Mouse (Mus musculus) Patski (cell line): Measurements from ENCODE around the gene Gm5799. TPM values are rescaled to one million over a fixed set of nuclear protein-coding genes. Genes with fewer than 3 reads are reported as not detected.
"Not testable (repeated sequence)": the region's sequence is repeated elsewhere in the genome, so short reads cannot be mapped to it uniquely, and the experiment has no call there.

Experiments
- ATAC-seq: fragments of 100-300 bp; one replicate; pipeline ENCODE4 v1.8.0; 2021
- CTCF ChIA-PET: fragments of 350-600 bp; sonication (Branson Sonifier 250); formaldehyde crosslinking; loops from one replicate; lab custom pipeline; 2022; ENCODE audit warnings: inconsistent platforms; lab: Charles Lee
- POLR2A ChIA-PET: fragments of 350-600 bp; sonication (Branson Sonifier 250); formaldehyde crosslinking; loops from one replicate; lab custom pipeline; 2022; ENCODE audit warnings: antibody characterized with exemption, inconsistent platforms; lab: Charles Lee
- DNase-seq: peaks from one replicate; pipeline ENCODE4 v3.0.0-alpha.2; 2011; ENCODE audit warnings: low read depth, low spot score
- H3K27me3 ChIP-seq: fragments of 371-371 bp; one replicate; pipeline ENCODE4 v1.5.1; 2021
- in situ Hi-C: fragments of 300-500 bp; cut with MboI; formaldehyde crosslinking; loops from 3 replicates; pipeline ENCODE4 v1.11.1; 2018; ENCODE audit warnings: low pct_unique_long_range_greater_than_20kb, mixed read lengths
- polyA plus RNA-seq: library from polyadenylated mRNA; unstranded; gene quantifications from one replicate; pipeline ENCODE4 v1.2.3, GENCODE M21; 2021

Gm5799 gene
- 0.85 TPM for polyA plus RNA-seq

DNA sequence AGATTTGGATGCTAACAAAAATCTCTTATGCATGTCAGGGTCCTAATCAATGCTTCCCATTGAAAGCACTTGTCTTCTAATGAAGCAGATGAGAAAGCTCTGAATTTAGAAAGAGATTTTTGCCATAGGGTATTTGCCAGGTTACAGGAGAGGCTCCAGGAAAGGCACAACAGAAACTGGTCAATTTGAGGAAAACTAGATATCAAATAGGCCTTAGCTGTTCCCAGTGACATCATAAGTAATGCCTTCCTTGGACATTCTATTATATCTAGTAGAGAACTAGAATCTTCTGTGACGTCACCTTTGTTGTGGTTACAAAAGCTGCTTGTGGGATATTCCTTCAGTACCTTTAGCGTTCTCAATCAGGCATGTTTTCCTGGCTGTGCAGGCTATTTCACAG lies at the start of gene Gm5799:
Gm5799 (plus strand) TSS at position 301 of the 400 bp plus-strand sequence.
- H3K27me3 ChIP-seq, POLR2A ChIA-PET, in situ Hi-C loops, ATAC-seq, DNase-seq, CTCF ChIA-PET: not testable (repeated sequence)

DNA sequence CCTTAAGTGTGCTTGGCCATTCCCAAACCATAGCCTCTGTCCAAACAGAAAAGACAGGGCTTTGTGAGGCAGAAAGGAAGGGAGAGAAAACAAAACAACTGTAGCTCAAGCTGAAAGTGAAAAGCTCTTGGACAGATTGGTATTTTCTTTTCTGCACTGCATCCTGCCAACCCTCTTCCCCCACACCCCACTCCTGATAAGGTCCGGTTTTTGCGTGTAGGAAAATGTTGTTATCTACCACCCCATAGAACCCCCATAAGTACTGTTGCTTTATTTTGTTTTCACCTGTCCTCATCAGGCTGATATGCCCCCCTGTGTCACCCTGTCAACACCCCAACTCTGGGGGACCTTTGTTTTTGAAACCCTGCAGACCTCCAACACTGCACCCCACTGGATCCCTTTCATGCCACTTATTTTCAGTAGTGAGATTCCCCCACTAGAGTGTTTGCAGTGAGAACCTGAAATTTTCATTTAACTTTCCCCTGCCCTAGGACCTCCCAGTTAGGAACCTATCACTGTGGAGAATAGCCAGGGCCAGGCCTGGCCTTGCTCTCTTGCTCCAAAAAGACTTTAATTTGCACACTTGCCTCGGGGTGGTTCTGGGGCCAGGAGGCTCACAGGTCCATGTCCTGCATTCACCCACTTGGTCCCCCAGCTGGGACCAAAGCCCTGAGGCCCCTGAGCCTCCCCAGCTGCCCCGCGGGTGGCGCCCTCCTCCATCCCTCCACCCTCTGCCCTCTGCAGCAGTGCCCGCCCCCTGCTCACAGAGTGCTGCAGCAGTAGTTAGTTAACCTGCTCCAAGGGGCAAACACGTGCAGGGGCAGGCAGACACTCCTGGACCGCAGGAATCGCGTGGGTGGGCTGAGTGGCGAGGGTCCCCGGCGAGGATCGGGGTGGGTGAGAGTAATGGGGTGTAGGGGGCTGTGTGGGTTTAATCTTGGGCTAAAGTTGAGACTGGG lies 12.0 kb upstream of the Gm5799 start:
- ATAC-seq, DNase-seq, CTCF ChIA-PET, POLR2A ChIA-PET, in situ Hi-C loops, H3K27me3 ChIP-seq: not testable (repeated sequence)

DNA sequence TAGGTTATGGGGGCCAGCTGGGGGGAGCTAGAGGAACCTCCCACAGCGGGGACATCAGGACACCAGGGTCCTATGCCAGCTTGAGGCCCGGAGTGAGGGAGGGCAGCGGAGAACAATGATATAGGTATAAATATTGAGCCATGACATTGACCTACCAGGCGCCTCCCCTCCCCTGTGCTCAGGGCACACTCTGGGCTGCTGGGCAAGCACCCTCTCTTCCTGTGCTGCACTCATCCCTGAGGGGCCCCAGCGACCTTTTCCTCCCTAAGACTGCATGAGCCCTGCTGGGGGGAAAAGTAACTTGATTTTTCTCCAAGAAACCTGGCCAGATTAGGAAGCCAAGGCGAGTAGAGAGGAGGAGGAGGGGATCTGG lies 11.4 kb upstream of the Gm5799 start:
- DNase-seq, H3K27me3 ChIP-seq, ATAC-seq, in situ Hi-C loops, CTCF ChIA-PET, POLR2A ChIA-PET: not testable (repeated sequence)

DNA sequence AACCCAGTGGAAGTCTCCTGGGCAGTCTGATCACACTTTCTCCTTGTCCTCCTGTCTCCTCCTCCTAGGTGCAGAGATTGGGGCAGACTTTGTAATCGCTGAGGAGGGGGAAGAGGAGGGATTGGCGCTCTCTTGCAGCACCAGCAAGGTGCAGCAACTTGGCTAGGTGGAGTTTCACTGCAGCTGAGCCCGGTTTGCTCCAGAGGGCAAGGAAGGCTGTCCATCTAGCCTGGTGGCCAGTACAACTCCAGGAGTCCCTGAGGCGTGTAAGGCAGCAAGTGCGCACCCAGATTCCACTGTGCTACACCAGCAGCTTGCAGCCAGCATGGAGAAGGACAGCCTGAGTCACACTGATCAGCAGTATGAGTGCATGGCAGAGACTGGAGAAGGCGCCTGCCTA lies 11.0 kb upstream of the Gm5799 start:
- in situ Hi-C loops, H3K27me3 ChIP-seq, POLR2A ChIA-PET, ATAC-seq, CTCF ChIA-PET, DNase-seq: not testable (repeated sequence)

DNA sequence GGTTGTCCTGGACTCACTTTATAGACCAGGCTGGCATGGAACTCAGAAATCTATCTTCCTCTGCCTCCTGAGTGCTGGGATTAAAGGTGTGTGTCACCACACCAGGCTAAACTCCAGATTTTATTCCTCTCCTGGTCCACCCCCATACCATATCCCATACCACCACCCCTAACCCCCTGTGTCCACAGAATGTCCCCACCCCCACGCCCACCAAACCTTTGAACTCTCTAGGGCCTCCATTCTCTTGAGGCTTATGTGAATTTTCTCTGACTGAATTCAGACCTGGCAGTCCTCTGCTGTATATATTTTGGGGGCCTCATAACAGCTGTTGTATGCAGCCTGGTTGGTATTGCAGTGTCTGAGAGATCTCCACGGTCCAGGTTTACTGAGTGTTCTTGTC lies 5.2 kb upstream of the Gm5799 start:
- CTCF ChIA-PET, DNase-seq, ATAC-seq, POLR2A ChIA-PET, in situ Hi-C loops, H3K27me3 ChIP-seq: not testable (repeated sequence)

DNA sequence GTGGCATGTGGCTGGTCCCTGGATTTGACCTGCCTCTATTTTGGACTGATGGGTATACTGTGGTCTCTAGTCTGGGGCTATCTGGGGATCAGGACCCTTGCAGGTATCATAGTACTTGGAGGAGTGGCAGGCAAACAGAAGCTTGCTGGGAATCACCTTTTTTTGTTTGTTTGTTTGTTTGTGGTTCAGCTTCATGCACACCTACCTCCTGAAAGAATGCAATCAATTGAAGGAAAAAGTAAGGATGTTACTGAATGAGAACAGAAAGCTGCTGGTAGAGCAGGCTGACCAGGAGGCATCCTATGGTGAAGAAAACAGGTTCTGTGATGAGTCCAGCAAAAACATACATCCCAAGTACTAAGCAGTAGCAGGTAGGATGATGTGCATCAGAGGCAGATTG lies 2.9 kb downstream of the Gm5799 start:
- DNase-seq, CTCF ChIA-PET, H3K27me3 ChIP-seq, in situ Hi-C loops, POLR2A ChIA-PET, ATAC-seq: not testable (repeated sequence)

DNA sequence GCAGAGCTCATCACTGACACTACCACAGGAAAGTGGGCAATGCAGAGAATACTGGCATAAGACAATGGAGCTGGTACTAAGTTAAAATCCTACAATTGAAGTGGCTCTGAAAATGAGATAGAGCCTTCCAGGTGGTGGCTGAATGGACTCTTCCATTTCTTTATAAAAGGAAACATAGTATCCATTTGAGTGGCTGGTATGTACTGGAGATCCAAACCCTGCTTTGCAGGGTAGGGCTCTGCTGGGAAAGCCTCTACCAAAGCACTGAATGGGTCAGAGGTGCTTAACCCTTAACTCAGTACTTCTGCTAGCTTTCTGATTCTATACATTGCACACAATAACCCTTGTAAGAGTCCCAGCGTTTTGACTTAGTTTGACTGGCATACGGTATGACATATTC lies 8.9 kb downstream of the Gm5799 start:
- H3K27me3 ChIP-seq, ATAC-seq, DNase-seq, in situ Hi-C loops, POLR2A ChIA-PET, CTCF ChIA-PET: not testable (repeated sequence)

DNA sequence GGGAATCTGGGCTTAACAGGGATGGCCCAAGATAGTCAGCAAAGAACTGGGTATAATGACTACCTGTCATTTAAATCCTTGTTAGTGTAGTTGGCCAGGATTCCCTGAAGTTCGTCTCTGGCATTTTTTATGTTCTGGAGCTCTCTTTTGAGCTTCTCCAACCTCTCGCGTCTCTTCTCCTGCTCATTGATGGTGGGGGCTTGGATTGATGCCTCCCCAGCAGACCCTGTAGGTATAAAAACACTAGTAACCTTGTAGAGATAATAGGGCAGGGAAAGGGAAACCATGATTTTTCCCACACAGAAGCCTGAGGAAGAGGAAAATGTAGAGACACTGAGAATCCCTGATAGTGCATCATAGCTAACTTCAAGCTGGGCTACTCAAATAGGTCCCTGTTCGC lies 34.6 kb downstream of the Gm5799 start:
- POLR2A ChIA-PET, DNase-seq, in situ Hi-C loops, H3K27me3 ChIP-seq, ATAC-seq, CTCF ChIA-PET: not testable (repeated sequence)

DNA sequence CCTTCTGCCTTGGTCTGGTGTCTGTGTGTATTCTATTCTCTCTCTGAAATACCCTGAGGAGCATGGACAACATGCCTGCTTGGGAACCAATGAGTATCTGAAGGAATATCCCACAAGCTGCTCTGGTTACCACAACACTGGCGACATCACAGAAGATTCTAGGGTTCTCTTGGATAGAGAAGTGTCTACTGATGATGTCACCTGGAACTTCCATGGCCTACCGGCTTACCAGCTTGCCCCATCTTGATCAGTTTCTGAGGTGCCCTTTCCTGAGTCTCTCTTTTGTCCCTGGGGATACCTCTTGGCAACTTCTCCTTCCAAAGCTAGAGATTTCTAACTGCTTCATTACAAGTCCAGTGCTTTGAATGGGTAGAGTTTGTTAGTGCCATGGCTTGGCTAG lies 35.7 kb downstream of the Gm5799 start, which contains the start of gene Gm17654:
Gm17654 (minus strand) TSS at position 101 of the 400 bp plus-strand sequence.
- not testable (repeated sequence) for ATAC-seq

More for the DNA sequence above, 35.7 kb downstream of the Gm5799 start, which contains the start of gene Gm17654:
- in situ Hi-C loops, CTCF ChIA-PET, H3K27me3 ChIP-seq, DNase-seq, POLR2A ChIA-PET: not testable (repeated sequence)

Other genes starting within 250 kb of the Gm5799 start
- not detected for gene Gm8127, start 249.7 kb upstream of the Gm5799 start, polyA plus RNA-seq
- 0.39 TPM for gene 1700001F09Rik, start 195.8 kb upstream of the Gm5799 start, polyA plus RNA-seq
- 0.08 TPM for gene Gm8138, start 127.2 kb upstream of the Gm5799 start, polyA plus RNA-seq
- gene Gm17654, start 35.6 kb downstream of the Gm5799 start, polyA plus RNA-seq: not detected
- not detected for gene Gm10375, start 64.4 kb downstream of the Gm5799 start, polyA plus RNA-seq
- not detected for gene Gm8165, start 133.6 kb downstream of the Gm5799 start, polyA plus RNA-seq
- 9.2 TPM for gene Gm7324, start 154.3 kb downstream of the Gm5799 start, polyA plus RNA-seq
- not detected for gene Gm16506, start 183.9 kb downstream of the Gm5799 start, polyA plus RNA-seq
- gene Gm6526, start 204.3 kb downstream of the Gm5799 start, polyA plus RNA-seq: not detected
- not detected for gene Gm8180, start 241.2 kb downstream of the Gm5799 start, polyA plus RNA-seq